Mouse (Mus musculus) neural tube, embryonic 14.5 days (tissue): ENCODE measurements at regions not wholly inside any gene's neighbourhood (a gene's known extent, or its start where the extent isn't known, plus 50 kb on each side); places are given as distances from the start of the nearest gene placed in this dataset.

ENCODE experiments used
- ATAC-seq: fragments of 200-750 bp; cut with Nextera tagmentation; 2 replicates; pipeline ENCODE4 v1.8.0; 2017; ENCODE audit warnings: low read depth, mild to moderate bottlenecking, moderate TSS enrichment, moderate library complexity
- H3K27ac ChIP-seq: fragments of 300-500 bp; sonication (generic); 2 replicates; pipeline ENCODE4 v1.5.1; 2014; ENCODE audit warnings: low read depth, mild to moderate bottlenecking, control low read depth, low read length, moderate library complexity, mixed read lengths
- H3K27me3 ChIP-seq: fragments of 300-500 bp; sonication (generic); 2 replicates; pipeline ENCODE4 v1.6.1; 2014; ENCODE audit warnings: low read length; ENCODE audit not compliant: control insufficient read depth, insufficient read depth
- H3K36me3 ChIP-seq: fragments of 300-500 bp; sonication (generic); 2 replicates; pipeline ENCODE4 v1.6.1; 2014; ENCODE audit warnings: low read length, mixed read lengths; ENCODE audit not compliant: control insufficient read depth, insufficient read depth
- H3K4me1 ChIP-seq: fragments of 300-500 bp; sonication (generic); 2 replicates; pipeline ENCODE4 v1.6.1; 2014; ENCODE audit warnings: low read length; ENCODE audit not compliant: control insufficient read depth, insufficient read depth
- H3K4me2 ChIP-seq: fragments of 300-500 bp; sonication (generic); 2 replicates; pipeline ENCODE4 v1.6.1; 2014; ENCODE audit warnings: mild to moderate bottlenecking, low read depth, low read length, control low read depth
- H3K4me3 ChIP-seq: fragments of 300-500 bp; sonication (generic); 2 replicates; pipeline ENCODE4 v1.5.1; 2014; ENCODE audit warnings: low read depth, low read length, control low read depth, mixed read lengths
- H3K9ac ChIP-seq: fragments of 300-500 bp; sonication (generic); replicated peaks from 2 replicates; pipeline ENCODE4 v1.6.1; 2014; ENCODE audit warnings: low read depth, mild to moderate bottlenecking, control low read depth, low read length, mixed read lengths
- H3K9me3 ChIP-seq: fragments of 300-500 bp; sonication (generic); 2 replicates; pipeline ENCODE4 v1.6.1; 2016; ENCODE audit warnings: low read length; ENCODE audit not compliant: control insufficient read depth
- WGBS: fragments of 180-500 bp; shearing (Covaris S2); extraction: QIAGEN DNeasy Blood & Tissue Kit; methylation state at CpG from one replicate; pipeline ENCODE4 v1.1.7; 2014; 5-methylcytosine and 5-hydroxymethylcytosine counted together

DNA sequence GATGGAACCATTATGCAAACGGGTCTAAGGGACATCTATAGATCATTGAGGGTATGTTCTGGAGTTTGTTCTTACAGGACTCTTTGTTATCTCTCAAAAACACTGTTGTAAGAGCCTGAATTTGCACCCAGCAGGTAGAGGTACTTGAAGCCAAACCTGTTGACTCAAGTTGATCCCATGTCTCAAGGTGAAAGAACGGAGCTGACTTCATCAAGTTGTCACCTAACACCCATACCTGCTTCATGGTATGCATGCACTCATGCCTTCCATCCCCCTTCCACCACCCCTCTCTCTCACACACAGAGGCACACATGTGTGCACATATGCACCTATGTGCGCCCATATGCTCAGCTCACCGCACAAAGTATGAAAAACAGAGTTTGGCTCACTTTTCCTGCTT, 189.0 kb downstream of the Ttll7 start:
- ATAC-seq = no peak
- 93% methylated on average over 4 of the region's 4 CpGs for whole genome bisulfite sequencing
- no peaks in the 10 kb centered on the region for H3K4me1 ChIP-seq

GRCm38 (mm10) chr3:147042911-147043310, 190.7 kb downstream of the Ttll7 start:
- ATAC-seq = no peak
- H3K4me3 ChIP-seq = no peak overlapping the region
- 86% methylated on average over 3 of the region's 3 CpGs for WGBS
- no peaks in the 10 kb centered on the region for H3K9me3 ChIP-seq
- H3K4me1 ChIP-seq = no peaks in the 10 kb centered on the region
- no peak overlapping the region for H3K27ac ChIP-seq
- H3K4me2 ChIP-seq = no peak overlapping the region
- H3K36me3 ChIP-seq = no peaks in the 10 kb centered on the region
- H3K9ac ChIP-seq = no peak overlapping the region
- H3K27me3 ChIP-seq = no peaks in the 10 kb centered on the region

More for the DNA sequence above, 189.0 kb downstream of the Ttll7 start:
- H3K9ac ChIP-seq = no peak overlapping the region
- H3K4me3 ChIP-seq = no peak overlapping the region
- no peak overlapping the region for H3K4me2 ChIP-seq
- H3K9me3 ChIP-seq = no peaks in the 10 kb centered on the region
- no peaks in the 10 kb centered on the region for H3K27me3 ChIP-seq
- H3K36me3 ChIP-seq = no peaks in the 10 kb centered on the region
- no peak overlapping the region for H3K27ac ChIP-seq

GRCm38 (mm10) chr3:147046634-147047033, 194.5 kb downstream of the Ttll7 start:
- Histone ChIP-seq H3K36me3 (no peaks in the 10 kb centered on the region), H3K4me2 (no peak overlapping the region), H3K4me3 (no peak overlapping the region), H3K27me3 (no peaks in the 10 kb centered on the region), H3K9me3 (peaks cover 4% of the 10 kb centered on the region; the same call in 1 of the 2 replicates), H3K4me1 (no peaks in the 10 kb centered on the region), H3K27ac (no peak overlapping the region), H3K9ac (no peak overlapping the region)
- WGBS = 83% methylated on average over 2 of the region's 2 CpGs
- no peak for ATAC-seq

- WGBS = 81% methylated on average over 8 of the region's 8 CpGs
- Histone ChIP-seq H3K9me3 (peaks cover 4% of the 10 kb centered on the region; the same call in 1 of the 2 replicates), H3K27me3 (no peaks in the 10 kb centered on the region), H3K9ac (no peak overlapping the region), H3K36me3 (no peaks in the 10 kb centered on the region), H3K4me1 (no peaks in the 10 kb centered on the region), H3K27ac (no peak overlapping the region), H3K4me3 (no peak overlapping the region), H3K4me2 (no peak overlapping the region)
- no peak for ATAC-seq
Observed at GRCm38 (mm10) chr3:147054157-147054838, 202.1 kb downstream of the Ttll7 start.

GRCm38 (mm10) chr3:147057874-147058273, 205.7 kb downstream of the Ttll7 start:
- H3K4me3 ChIP-seq = no peak overlapping the region
- 82% methylated on average over 3 of the region's 3 CpGs for whole genome bisulfite sequencing
- H3K9me3 ChIP-seq = no peaks in the 10 kb centered on the region
- H3K36me3 ChIP-seq = no peaks in the 10 kb centered on the region
- ATAC-seq = no peak
- H3K27ac ChIP-seq = no peak overlapping the region
- no peaks in the 10 kb centered on the region for H3K27me3 ChIP-seq
- no peak overlapping the region for H3K4me2 ChIP-seq
- no peak overlapping the region for H3K9ac ChIP-seq
- H3K4me1 ChIP-seq = no peaks in the 10 kb centered on the region

DNA sequence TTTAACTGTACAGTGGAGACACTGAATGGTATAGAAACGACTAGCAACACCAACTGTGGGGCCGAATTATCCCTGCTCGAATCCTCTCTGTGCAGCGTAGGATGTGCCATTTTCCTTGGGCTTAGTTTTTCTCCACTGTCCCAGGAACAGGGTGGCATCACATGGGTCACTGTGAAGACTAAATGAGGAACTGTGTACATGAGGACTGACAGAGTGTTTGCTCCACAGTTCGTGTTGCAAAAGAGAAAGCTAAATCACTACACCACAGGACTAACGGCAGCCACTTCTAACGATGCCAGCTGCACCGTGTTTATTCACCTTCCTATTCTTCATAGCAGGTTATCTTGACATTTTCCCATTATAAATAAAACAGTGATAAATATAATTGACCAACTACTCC, 208.5 kb downstream of the Ttll7 start:
- Histone ChIP-seq H3K27me3 (no peaks in the 10 kb centered on the region), H3K9me3 (no peaks in the 10 kb centered on the region), H3K9ac (no peak overlapping the region), H3K4me3 (no peak overlapping the region), H3K4me2 (no peak overlapping the region), H3K27ac (no peak overlapping the region), H3K36me3 (no peaks in the 10 kb centered on the region), H3K4me1 (no peaks in the 10 kb centered on the region)
- ATAC-seq = no peak
- WGBS = 87% methylated on average over 8 of the region's 8 CpGs

DNA sequence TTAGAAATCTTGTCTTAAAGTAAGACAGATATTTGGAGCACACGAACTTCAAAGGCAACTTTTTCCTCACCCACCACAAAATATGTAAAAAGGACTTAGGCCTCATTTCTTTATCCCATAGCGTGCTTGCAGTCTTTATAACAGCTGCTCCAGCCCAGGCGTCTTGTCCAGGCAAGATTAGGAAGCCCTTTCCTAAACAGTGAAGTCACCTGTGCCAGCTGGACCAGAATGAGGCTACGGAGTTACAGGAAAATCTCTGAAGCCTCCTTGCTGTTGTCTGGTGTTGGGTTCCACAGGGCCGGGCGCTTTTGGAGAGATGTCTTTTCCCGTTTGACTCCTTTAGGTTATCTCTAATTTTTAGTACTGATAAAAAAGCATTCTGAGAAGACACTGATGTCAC, 210.3 kb downstream of the Ttll7 start:
- ATAC-seq = no peak
- H3K36me3 ChIP-seq = no peaks in the 10 kb centered on the region
- no peak overlapping the region for H3K4me3 ChIP-seq
- no peak overlapping the region for H3K4me2 ChIP-seq
- 91% methylated on average over 7 of the region's 7 CpGs for WGBS
- H3K9ac ChIP-seq = no peak overlapping the region
- no peak overlapping the region for H3K27ac ChIP-seq
- H3K4me1 ChIP-seq = no peaks in the 10 kb centered on the region
- H3K27me3 ChIP-seq = no peaks in the 10 kb centered on the region
- no peaks in the 10 kb centered on the region for H3K9me3 ChIP-seq

DNA sequence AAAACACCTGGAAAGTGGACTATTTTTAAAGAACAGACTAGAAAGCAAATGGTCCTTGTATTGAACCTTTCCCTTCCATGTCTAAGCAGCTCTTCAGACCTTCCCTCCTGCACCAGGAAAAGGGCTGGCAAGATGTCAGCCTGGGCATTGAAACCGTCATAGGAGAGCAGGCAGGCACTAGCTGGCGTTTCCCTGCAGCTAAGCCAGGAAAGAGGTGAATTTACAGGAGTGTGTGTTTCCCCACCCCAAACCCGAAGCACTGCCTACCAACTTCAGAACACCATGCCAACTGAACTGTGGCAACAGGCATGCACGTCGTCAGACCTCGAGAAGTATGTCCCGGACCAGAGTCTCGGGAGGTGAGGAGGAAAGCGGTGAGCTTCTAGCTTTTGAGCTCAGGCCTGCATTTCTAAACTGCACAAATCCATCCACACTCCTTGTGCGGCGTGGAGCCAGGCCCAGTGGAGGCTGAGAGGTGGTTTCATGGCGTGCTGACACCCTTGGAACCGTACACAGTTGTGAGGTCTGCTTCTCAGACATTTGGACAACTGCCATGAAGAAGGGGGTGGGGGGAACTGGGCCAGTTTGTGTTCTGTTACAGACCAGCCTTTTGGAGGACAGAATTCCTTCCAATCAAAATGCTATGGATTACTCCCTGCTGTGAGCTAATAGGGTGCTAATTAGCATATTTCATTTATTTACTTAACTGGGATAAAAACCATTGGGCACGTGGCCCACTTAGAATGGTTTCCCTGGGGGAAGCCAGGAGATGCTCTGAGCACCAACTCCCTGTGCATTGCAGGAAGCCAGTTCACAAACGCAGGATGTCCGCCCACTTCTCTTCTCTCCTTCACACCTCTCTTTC, 211.6 kb downstream of the Ttll7 start:
- peak; percentile 92 for ATAC-seq
- H3K27ac ChIP-seq = no peak overlapping the region
- no peaks in the 10 kb centered on the region for H3K9me3 ChIP-seq
- no peak overlapping the region for H3K4me3 ChIP-seq
- no peak overlapping the region for H3K9ac ChIP-seq
- H3K4me1 ChIP-seq = no peaks in the 10 kb centered on the region
- H3K36me3 ChIP-seq = no peaks in the 10 kb centered on the region
- H3K27me3 ChIP-seq = no peaks in the 10 kb centered on the region
- H3K4me2 ChIP-seq = no peak overlapping the region
- WGBS = 62% methylated on average over 16 of the region's 16 CpGs

DNA sequence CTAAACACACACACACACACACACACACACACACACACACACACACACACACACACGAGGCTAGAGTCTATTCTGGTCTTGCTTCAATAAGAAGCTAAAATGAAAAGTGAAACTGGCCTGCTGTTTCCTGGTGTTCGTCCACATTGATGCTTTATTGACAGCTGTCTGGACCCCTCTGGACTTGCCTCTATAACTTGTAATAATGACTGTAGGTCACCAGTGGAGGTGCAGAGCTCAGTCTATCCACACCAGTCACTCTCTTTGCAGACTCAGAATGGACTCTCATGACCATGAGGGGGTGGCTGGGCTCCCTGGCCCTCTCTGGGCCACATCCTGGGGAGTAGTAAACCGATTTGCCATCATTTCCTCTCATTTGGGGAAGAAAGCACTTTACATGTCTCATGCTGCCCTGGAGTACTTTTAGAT, 212.3 kb downstream of the Ttll7 start:
- H3K27ac ChIP-seq = 0 out of 2 replicates have a peak overlapping the region, but pooled peaks have one; percentile 2
- 61% methylated on average over 3 of the region's 3 CpGs for WGBS
- no peaks in the 10 kb centered on the region for H3K27me3 ChIP-seq
- H3K9me3 ChIP-seq = no peaks in the 10 kb centered on the region
- no peak overlapping the region for H3K9ac ChIP-seq
- H3K4me1 ChIP-seq = no peaks in the 10 kb centered on the region
- no peaks in the 10 kb centered on the region for H3K36me3 ChIP-seq
- no peak overlapping the region for H3K4me3 ChIP-seq
- no peak overlapping the region for H3K4me2 ChIP-seq
- 0 out of 2 replicates have a peak, but pooled peaks have one; percentile 25 for ATAC-seq
